Mouse (Mus musculus) neural tube, embryonic 11.5 days (tissue): ENCODE measurements at regions not wholly inside any gene's neighbourhood (a gene's known extent, or its start where the extent isn't known, plus 50 kb on each side); places are given as distances from the start of the nearest gene placed in this dataset.
"Not testable (repeated sequence)": the region's sequence is repeated elsewhere in the genome, so short reads cannot be mapped to it uniquely, and the experiment has no call there.

ENCODE experiments used
- ATAC-seq: fragments of 200-750 bp; cut with Nextera tagmentation; 2 replicates; pipeline ENCODE4 v1.8.0; 2017; ENCODE audit warnings: moderate number of reproducible peaks, mild to moderate bottlenecking, moderate TSS enrichment, moderate library complexity; ENCODE audit not compliant: insufficient read depth, low FRiP score, low TSS enrichment
- DNase-seq: peaks from one replicate; pipeline ENCODE4 v3.0.0-alpha.2; 2015; ENCODE audit warnings: low spot score
- H3K27ac ChIP-seq: fragments of 300-500 bp; sonication (generic); 2 replicates; pipeline ENCODE4 v1.5.1; 2014; ENCODE audit warnings: low read depth, mild to moderate bottlenecking, low read length
- H3K27me3 ChIP-seq: fragments of 300-500 bp; sonication (generic); 2 replicates; pipeline ENCODE4 v1.6.1; 2014; ENCODE audit warnings: mild to moderate bottlenecking, low read length, mixed read lengths; ENCODE audit not compliant: control insufficient read depth, insufficient read depth
- H3K36me3 ChIP-seq: fragments of 300-500 bp; sonication (generic); 2 replicates; pipeline ENCODE4 v1.6.1; 2014; ENCODE audit warnings: mild to moderate bottlenecking, low read length, moderate library complexity, mixed read lengths; ENCODE audit not compliant: control insufficient read depth, insufficient read depth
- H3K4me1 ChIP-seq: fragments of 300-500 bp; sonication (generic); 2 replicates; pipeline ENCODE4 v1.6.1; 2014; ENCODE audit warnings: low read length, mixed read lengths; ENCODE audit not compliant: control insufficient read depth, insufficient read depth
- H3K4me2 ChIP-seq: fragments of 300-500 bp; sonication (generic); 2 replicates; pipeline ENCODE4 v1.6.1; 2014; ENCODE audit warnings: low read depth, mild to moderate bottlenecking, moderate library complexity
- H3K4me3 ChIP-seq: fragments of 300-500 bp; sonication (generic); 2 replicates; pipeline ENCODE4 v1.5.1; 2014; ENCODE audit warnings: low read depth, low read length
- H3K9ac ChIP-seq: fragments of 300-500 bp; sonication (generic); 2 replicates; pipeline ENCODE4 v1.6.1; 2014; ENCODE audit warnings: mild to moderate bottlenecking, low read length
- H3K9me3 ChIP-seq: fragments of 300-500 bp; sonication (generic); 2 replicates; pipeline ENCODE4 v1.6.1; 2016; ENCODE audit warnings: low read length; ENCODE audit not compliant: control insufficient read depth
- WGBS: fragments of 180-500 bp; shearing (Covaris S2); extraction: QIAGEN DNeasy Blood & Tissue Kit; methylation state at CpG from one replicate; pipeline ENCODE4 v1.1.7; 2014; 5-methylcytosine and 5-hydroxymethylcytosine counted together

DNA sequence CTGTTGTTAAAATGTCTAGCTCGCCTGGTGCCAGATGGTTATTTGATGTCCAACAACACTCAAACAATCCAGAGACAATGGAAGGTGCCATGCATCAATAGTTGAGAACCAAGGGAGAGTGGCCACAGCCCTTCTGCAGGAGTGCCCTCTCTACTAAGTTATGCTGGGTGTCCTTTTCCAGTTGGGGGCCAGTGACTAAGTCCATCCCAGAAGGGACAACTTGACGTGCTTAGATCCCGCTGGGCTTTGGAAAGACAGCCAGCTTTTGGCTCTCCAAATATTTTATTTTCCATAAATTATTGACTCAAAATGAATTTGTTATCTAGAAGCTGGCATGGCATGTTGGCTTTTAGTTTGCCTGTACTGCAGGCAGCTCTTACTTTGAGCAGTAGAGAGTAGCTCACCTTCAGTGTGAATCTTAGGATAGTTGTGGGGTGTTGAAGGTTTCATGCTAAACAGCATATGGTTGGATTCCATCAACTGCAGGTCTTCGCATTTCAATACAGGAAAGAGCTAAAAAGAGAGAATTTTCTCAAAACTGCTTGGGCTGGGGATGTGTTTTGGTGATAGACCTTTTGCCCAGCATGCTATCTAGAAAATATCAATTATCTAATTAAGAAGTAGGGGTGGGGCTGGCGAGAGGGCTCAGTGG, 120.8 kb upstream of the Cpsf6 start:
- no peaks in the 10 kb centered on the region for H3K36me3 ChIP-seq
- H3K4me2 ChIP-seq, result no peak overlapping the region
- H3K27me3 ChIP-seq, result no peaks in the 10 kb centered on the region
- no peak for ATAC-seq
- H3K4me3 ChIP-seq, result no peak overlapping the region
- WGBS, result 82% methylated on average over 5 of the region's 5 CpGs
- no peak overlapping the region for H3K9ac ChIP-seq
- H3K27ac ChIP-seq, result no peak overlapping the region
- H3K4me1 ChIP-seq, result no peaks in the 10 kb centered on the region
- H3K9me3 ChIP-seq, result no peaks in the 10 kb centered on the region
- DNase-seq, result no peak

DNA sequence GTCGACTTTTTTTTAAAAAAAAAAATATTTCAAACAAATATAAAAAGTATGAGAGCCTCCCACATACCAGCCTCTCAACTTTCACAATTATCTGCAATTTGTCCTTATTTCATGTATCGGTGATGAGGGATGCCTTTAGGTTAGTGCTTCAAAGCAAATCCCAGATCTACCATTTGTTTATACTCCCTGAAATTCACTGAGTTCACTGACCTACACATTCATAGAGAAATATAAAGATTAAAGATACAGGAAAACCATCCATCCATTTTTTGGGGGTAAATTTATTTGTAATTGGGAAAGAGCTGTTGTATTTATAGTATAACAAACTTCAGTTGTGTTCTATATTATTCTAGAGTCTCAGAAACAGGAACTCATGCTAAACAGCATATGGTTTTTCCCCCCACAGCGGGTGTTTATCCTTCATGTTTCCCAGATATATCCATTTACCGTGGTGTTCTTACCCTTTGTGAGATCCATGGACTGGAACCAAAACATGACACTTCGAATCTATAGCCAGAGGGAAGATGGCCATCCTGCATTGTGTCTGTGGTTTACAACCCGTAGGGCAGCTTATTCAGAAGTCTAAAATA, 120.1 kb upstream of the Cpsf6 start:
- Histone ChIP-seq H3K9ac (no peak overlapping the region), H3K27ac (no peak overlapping the region), H3K9me3 (no peaks in the 10 kb centered on the region), H3K36me3 (no peaks in the 10 kb centered on the region), H3K27me3 (no peaks in the 10 kb centered on the region), H3K4me3 (no peak overlapping the region), H3K4me2 (no peak overlapping the region), H3K4me1 (no peaks in the 10 kb centered on the region)
- DNase-seq, result no peak
- 75% methylated on average over 6 of the region's 6 CpGs for WGBS
- no peak for ATAC-seq

- no peaks in the 10 kb centered on the region for H3K27me3 ChIP-seq
- H3K9me3 ChIP-seq, result no peaks in the 10 kb centered on the region
- no peaks in the 10 kb centered on the region for H3K36me3 ChIP-seq
- H3K9ac ChIP-seq, result no peak overlapping the region
- 90% methylated on average over 8 of the region's 8 CpGs for WGBS
- no peak for ATAC-seq
- H3K4me3 ChIP-seq, result no peak overlapping the region
- no peak overlapping the region for H3K4me2 ChIP-seq
- no peak for DNase-seq
- H3K4me1 ChIP-seq, result no peaks in the 10 kb centered on the region
- no peak overlapping the region for H3K27ac ChIP-seq
Observed at GRCm38 (mm10) chr10:117499177-117499863, 119.5 kb upstream of the Cpsf6 start.

DNA sequence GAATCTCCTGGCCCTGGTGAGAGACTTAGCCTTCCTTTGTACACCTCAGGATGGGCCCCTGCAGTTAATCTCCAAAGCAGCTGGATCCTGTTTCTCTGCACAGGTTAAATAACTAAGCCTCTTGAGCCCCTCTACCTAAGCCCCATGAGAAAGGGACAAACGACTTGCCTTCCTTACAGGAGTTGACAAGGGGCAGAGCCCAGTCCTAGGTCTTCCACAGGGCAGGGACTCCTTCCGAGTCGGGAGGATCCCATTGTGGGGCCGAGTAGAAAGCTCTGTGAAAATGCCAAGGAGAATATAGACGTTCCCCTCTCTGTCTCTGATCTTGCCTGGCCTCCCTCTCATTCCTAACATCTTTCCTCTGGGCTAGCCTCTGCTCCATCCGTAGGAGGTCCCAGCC, 118.7 kb upstream of the Cpsf6 start:
- Histone ChIP-seq H3K27me3 (no peaks in the 10 kb centered on the region), H3K9ac (no peak overlapping the region), H3K9me3 (no peaks in the 10 kb centered on the region), H3K4me2 (no peak overlapping the region), H3K4me1 (no peaks in the 10 kb centered on the region), H3K27ac (no peak overlapping the region), H3K4me3 (no peak overlapping the region), H3K36me3 (no peaks in the 10 kb centered on the region)
- 74% methylated on average over 6 of the region's 6 CpGs for WGBS
- no peak for ATAC-seq
- DNase-seq, result no peak

- Histone ChIP-seq H3K4me3 (no peak overlapping the region), H3K36me3 (no peaks in the 10 kb centered on the region), H3K27me3 (no peaks in the 10 kb centered on the region), H3K27ac (no peak overlapping the region), H3K4me2 (no peak overlapping the region), H3K4me1 (no peaks in the 10 kb centered on the region), H3K9me3 (no peaks in the 10 kb centered on the region), H3K9ac (no peak overlapping the region)
- DNase-seq (no peak), ATAC-seq (no peak)
- WGBS, result 89% methylated on average over 16 of the region's 16 CpGs
Observed at GRCm38 (mm10) chr10:117497565-117498256, 117.9 kb upstream of the Cpsf6 start.

DNA sequence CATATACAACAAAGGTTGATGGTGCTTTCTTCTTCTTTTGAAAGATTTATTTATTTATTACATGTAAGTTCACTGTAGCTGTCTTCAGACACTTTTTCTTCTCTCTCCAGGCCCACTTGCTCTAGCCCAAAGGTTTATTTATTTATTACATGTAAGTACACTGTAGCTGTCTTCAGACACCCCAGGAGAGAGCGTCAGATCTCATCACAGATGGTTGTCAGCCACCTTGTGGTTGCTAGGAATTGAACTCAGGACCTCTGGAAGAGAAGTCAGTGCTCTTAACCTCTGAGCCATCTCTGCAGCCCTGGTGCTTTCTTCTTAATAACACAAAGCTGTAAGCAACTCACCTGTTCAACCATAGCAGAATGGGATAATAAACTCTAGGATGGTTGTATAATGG, 117.3 kb upstream of the Cpsf6 start:
- not testable (repeated sequence) for H3K4me1 ChIP-seq, H3K4me3 ChIP-seq, H3K4me2 ChIP-seq, H3K9me3 ChIP-seq, DNase-seq, ATAC-seq, H3K36me3 ChIP-seq, H3K9ac ChIP-seq, H3K27me3 ChIP-seq, H3K27ac ChIP-seq
- WGBS, result 87% methylated on average over 1 of the region's 1 CpGs

- H3K27me3 ChIP-seq, result no peaks in the 10 kb centered on the region
Observed at GRCm38 (mm10) chr10:117496064-117497011, 116.5 kb upstream of the Cpsf6 start.

DNA sequence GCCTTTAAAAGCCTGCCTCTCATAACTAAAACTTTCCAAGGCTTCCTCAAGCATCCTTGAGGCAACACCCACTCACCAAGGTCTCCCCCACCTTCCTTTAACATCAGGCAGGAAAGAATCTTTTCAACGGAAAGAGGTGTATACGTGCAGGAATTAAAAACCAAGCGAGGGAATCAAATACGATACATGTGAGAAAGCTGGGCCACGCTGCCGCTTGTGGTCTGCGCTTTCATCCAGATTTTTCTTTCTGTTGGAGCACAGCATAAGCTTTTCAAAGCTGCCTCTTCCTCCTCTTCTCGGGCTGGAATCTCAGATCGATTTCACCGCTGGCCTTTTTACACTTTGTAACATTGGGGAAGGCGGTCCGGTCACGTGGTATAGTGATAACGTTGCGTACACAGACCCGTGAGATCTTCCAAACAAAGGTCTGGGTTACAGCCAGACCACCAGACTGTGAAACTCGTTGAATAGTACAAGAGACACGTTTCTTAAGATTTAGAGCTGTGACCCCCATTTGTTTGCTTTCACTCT, 114.4 kb upstream of the Cpsf6 start:
- Histone ChIP-seq H3K36me3 (no peaks in the 10 kb centered on the region), H3K4me2 (peak overlapping the region; percentile 33), H3K27ac (no peak overlapping the region), H3K9me3 (0 out of 2 replicates have a peak, but pooled peaks cover 2% of the 10 kb centered on the region), H3K9ac (0 out of 2 replicates have a peak overlapping the region, but pooled peaks have one; percentile 24), H3K4me3 (peak overlapping the region; percentile 21), H3K4me1 (no peaks in the 10 kb centered on the region), H3K27me3 (no peaks in the 10 kb centered on the region)
- DNase-seq, result peak; percentile 30
- 40% methylated on average over 18 of the region's 18 CpGs for WGBS
- no peak for ATAC-seq

More at GRCm38 (mm10) chr10:117496064-117497011, 116.5 kb upstream of the Cpsf6 start:
- no peak overlapping the region for H3K4me3 ChIP-seq
- 0 out of 2 replicates have a peak, but pooled peaks cover 2% of the 10 kb centered on the region for H3K9me3 ChIP-seq
- no peak overlapping the region for H3K4me2 ChIP-seq
- no peaks in the 10 kb centered on the region for H3K36me3 ChIP-seq
- DNase-seq, result peak; percentile 29
- H3K4me1 ChIP-seq, result no peaks in the 10 kb centered on the region
- ATAC-seq, result peak; percentile 71
- no peak overlapping the region for H3K27ac ChIP-seq
- WGBS, result 66% methylated on average over 21 of the region's 21 CpGs
- H3K9ac ChIP-seq, result no peak overlapping the region
